Mouse (Mus musculus) CH12.LX (cell line): ENCODE data around the gene Smim10l2a.
"Not testable (repeated sequence)": the region's sequence is repeated elsewhere in the genome, so short reads cannot be mapped to it uniquely, and the experiment has no call there.

ENCODE experiments used
- BHLHE40 ChIP-seq: IDR thresholded peaks from 2 replicates; pipeline ENCODE4 v1.6.1; 2011; ENCODE audit warnings: mild to moderate bottlenecking, low read depth, low read length, improper control_type of control experiment
- CTCF ChIP-seq, 2 experiments: IDR thresholded peaks in 1 of 2; conservative IDR thresholded peaks in 1 of 2; 2 replicates each; pipeline ENCODE4 v1.5.1; 2011 to 2012; ENCODE audit warnings: low read depth in 2 of 2, low read length in 2 of 2, improper control_type of control experiment in 1 of 2, inconsistent platforms in 1 of 2, mild to moderate bottlenecking in 1 of 2, moderate library complexity in 1 of 2
- EP300 ChIP-seq: IDR thresholded peaks from 2 replicates; pipeline ENCODE4 v1.6.1; 2011; ENCODE audit warnings: low read length, improper control_type of control experiment
- HCFC1 ChIP-seq: IDR thresholded peaks from 2 replicates; pipeline ENCODE4 v1.6.1; 2012; ENCODE audit warnings: low read depth, mild to moderate bottlenecking, inconsistent platforms, low read length, improper control_type of control experiment
- MXI1 ChIP-seq: IDR thresholded peaks from 2 replicates; pipeline ENCODE4 v1.6.1; 2011; ENCODE audit warnings: mild to moderate bottlenecking, low read depth, low read length, improper control_type of control experiment
- POLR2A ChIP-seq: IDR thresholded peaks from 2 replicates; pipeline ENCODE4 v1.6.1; 2011; ENCODE audit warnings: low read depth, mild to moderate bottlenecking, improper control_type of control experiment, low read length
- TBP ChIP-seq: conservative IDR thresholded peaks from 2 replicates; pipeline ENCODE4 v1.6.1; 2011; ENCODE audit warnings: low read depth, low read length, improper control_type of control experiment
- USF1 ChIP-seq: IDR thresholded peaks from 2 replicates; pipeline ENCODE4 v1.6.1; 2014; ENCODE audit warnings: low read depth, mild to moderate bottlenecking, inconsistent platforms, low read length, improper control_type of control experiment

GRCm38 (mm10) chrX:56374431-56375128 lies at the start of gene Smim10l2a:
- TF ChIP-seq POLR2A; CTCF (conservative IDR thresholded peaks at IDR 0.05 in 1 of 2, IDR thresholded peaks at IDR 0.05 in 1 of 2; ENCODE audit: low read depth in 2 of 2, low read length in 2 of 2); HCFC1; BHLHE40; USF1; TBP; MXI1; EP300: not testable (repeated sequence)
